Mouse (Mus musculus) retina, postnatal 1 day (tissue): ENCODE data around the gene Sec16b.

Experiments
- DNase-seq: peaks from one replicate; pipeline ENCODE4 v3.0.0-alpha.2; 2012

Gene Sec16b

GRCm38 (mm10) chr1:157506522-157506921 lies at the start of gene Sec16b:
Gene Sec16b (plus strand): TSS chr1:157506728.
- no peak for DNase-seq

DNA sequence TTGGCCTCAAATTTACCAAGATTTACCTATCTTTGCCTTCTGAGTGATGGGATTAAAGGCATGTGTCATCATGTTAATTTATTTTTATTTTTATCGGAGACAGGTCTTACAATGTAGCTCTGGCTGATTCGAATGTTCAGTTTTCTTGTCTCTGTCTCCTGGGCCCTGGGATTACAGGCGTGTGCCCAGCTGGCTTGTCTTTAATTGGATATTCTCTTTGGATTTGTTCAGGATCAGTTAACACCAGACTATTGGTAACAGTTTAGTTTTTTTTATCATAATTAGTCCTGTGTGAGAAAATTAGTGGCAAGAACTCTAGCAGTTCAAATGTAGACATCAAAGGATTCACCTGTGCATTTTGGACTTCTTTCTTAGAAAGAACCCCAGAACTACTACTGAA lies 48.7 kb upstream of the Sec16b start:
- DNase-seq, result peak; percentile 55

- peak; percentile 86 for DNase-seq
Measured at GRCm38 (mm10) chr1:157458421-157459208, 47.9 kb upstream of the Sec16b start, which contains the start of gene Cryzl2. Gene Cryzl2 (plus strand): TSS chr1:157458577.

DNA sequence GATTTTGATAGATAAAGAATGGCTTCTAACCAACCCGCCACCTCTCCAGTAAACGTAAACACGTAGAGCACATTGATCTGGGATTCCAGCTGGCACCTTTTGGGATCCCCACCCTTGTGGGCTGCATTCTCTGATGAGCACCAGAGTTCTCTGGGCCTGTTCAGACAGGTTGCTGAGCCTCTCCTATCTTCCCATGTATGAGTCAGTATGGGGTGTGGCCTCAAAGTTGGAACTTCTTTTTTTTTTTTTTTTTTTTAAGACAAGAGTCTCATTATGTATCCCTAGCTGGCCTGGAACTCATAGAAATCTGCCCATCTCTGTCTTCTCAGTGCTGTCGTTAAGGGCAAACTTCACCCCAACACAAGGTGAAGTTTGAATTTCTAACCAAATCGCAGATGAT lies 46.6 kb upstream of the Sec16b start:
- DNase-seq, result no peak

DNA sequence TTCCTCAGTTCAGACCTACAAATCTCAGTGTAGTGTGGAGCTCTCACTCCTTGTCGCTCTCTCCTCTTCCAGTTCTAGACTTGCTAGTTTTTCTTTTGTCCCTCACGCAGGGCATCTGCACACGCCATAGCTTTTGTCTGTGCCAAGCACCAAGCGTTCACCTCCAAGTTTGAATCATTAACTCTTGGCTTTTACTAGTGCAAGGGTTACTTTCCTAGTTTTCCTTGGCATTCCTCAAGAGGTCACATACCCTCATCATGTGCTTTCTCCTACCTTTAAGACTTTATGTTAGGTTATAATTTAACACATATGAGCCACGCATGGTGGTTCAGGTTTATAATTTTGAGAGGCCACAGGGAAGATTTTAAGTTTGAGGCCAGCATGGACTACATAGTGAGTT lies 45.3 kb upstream of the Sec16b start:
- no peak for DNase-seq

DNA sequence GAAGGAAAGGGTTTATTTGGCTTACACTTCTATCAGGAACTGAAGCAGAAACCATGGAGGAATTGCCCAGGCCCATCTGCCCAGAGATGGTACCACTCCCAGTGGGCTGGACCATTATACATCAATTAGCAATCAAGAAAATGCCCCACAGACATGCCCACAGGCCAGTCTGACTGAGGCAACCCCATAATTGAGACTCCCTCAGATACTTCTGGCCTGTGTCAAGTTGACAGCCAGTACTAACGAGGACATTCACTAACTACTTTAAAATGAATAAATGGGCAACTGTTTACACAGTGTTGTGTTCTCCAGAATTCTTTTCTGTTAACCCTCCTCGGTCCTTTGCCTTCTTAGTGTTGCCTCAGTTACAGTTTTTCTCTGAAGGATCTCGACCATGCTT lies 44.2 kb upstream of the Sec16b start:
- DNase-seq, result no peak

GRCm38 (mm10) chr1:157465194-157465593 lies 41.3 kb upstream of the Sec16b start:
- DNase-seq, result peak; percentile 63

DNA sequence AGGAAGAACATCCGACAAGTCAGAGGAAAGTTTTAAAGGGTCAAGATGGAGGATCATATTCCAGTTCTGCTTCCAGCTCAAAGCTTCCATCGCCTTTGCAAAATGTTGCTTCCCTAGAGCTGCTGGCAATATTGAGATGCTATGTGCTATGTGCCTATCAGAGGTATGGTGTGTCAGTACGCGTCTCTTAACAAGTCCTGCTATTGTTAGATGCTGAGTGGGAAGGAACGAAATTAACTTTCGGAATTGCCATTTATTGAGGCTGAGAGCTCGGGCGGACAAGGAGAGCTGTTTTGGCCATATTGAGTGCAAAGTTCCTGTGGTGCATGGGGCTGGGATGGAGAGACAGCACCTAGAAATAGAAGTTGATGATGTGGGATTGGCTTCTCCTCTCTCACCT lies 38.7 kb upstream of the Sec16b start:
- no peak for DNase-seq

- DNase-seq, result no peak
Measured at GRCm38 (mm10) chr1:157470761-157471386, 35.7 kb upstream of the Sec16b start.

GRCm38 (mm10) chr1:157472716-157473115 lies 33.8 kb upstream of the Sec16b start:
- no peak for DNase-seq

GRCm38 (mm10) chr1:157474865-157475264 lies 31.7 kb upstream of the Sec16b start:
- DNase-seq, result peak; percentile 41

DNA sequence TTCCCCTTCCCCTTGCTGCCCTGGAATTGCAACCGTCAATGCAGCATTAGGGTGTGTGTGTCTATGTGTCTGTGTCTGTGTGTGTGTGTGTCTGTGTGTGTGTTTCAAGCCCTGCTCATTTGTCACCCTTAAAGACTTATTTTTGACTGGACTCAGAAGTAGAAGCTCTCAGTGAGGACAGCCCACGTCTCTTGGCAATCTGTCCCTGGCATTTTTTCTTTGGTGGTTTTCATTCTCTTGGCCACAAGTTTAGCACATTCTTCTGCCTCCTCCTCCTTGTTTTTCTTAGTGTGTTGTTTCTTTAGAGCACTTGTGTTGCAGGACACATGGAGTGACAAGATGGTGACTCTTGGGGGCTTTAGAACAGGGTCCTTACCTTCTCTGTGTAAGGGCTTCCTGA lies 30.3 kb upstream of the Sec16b start:
- no peak for DNase-seq

DNA sequence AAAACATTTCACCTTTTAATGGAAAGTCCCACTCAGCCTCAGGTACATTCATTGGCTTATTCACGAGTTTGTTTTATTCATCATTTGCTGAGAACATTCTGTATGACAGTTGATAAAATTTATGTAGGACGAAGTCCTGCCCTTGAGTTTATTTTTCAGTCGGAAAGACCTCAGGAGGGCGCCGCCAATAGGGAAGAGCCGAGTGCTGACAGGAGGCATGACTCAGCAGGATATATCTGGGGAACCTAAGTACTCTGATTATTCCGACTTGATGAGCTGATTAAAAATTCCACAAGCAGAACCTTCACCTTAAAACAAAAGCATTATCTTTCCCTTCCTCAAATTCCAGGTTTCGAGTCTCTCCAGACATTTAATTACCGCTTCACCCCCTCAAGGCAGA lies 26.4 kb upstream of the Sec16b start:
- no peak for DNase-seq

- no peak for DNase-seq
Measured at GRCm38 (mm10) chr1:157480901-157481300, 25.6 kb upstream of the Sec16b start.

DNA sequence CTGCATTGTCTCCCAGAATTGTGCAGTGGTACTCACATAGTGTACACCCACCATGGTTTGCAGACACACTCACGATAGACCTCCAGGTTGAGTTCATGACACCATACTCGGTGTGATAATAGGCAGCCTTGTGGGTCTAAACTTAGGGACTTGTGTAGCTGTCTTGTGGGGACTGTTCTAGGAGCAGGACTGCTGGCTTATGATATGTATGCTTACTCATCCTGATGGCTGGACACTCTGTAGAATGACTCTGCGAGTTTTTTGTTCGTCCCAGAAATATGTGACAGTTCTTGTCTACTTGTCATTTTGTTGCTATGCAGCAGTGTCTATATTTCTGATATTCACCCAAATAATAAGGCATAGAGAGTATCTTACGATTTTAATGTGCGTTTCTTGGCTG lies 24.9 kb upstream of the Sec16b start:
- DNase-seq, result no peak

DNA sequence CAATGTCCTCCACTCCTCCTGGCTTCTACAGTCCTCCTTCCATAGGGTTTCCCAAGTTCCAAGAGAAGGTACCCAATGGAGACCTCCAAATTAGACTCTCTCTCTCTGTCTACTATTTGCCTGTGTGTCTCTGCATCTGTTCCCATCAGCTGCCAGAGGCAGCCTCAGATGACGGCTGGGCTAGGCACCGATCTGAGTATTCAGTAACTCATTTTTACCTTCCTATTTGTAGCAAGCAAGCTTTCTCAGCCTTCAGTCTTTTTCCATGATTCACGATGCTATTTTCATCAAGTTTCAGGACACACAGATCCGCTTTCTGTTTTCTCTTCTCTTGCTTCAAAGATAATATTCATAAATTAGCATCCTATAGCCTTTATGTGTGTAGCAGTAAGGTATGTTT lies 22.4 kb upstream of the Sec16b start:
- DNase-seq, result no peak

GRCm38 (mm10) chr1:157500657-157501056 lies 5.9 kb upstream of the Sec16b start:
- DNase-seq, result no peak

DNA sequence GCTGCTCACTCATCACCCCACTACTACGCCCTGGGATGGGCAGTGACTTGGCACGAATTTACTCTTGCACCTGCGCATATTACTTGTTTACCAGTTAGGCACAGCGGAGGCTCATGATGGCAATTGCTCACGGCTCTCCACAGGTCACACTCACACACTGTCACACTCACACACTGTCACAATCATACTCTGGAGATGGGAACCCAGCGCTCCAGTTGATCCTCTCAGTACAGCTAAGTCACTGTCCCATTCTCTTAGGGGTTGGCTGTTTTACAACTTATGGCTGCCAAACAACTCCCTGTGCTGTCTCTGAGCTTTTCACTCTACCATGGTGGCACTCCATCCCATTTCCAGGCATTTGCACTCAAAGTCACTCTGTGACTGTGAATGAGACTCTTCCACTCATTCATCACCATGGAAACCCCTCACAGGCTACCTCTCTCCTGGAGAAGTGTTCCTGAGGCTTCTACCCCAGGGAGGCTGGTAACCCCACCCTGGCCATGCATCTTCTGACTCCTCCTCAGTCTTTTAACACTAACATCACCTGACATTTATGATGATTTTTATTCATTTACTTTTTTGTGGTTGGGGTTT lies 5.1 kb upstream of the Sec16b start:
- DNase-seq, result no peak

DNA sequence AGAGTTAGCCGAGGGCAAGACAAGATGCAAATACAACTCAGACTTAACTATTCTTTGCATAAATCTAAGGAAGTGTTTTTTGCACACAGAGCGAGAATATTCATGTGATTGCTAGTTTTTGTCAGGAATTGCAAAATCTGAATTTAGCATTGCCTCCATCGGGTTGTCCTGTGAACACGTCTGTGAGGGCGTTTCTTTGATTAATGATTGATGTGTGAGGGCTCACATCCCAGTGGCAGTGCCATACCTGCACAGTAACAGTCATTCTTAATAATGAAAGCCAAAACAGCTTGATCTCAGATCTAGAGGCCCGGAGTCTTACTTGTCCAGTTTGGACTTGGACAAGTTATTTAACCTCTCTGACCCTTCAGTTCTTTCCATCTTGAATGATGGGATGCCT lies 3.5 kb upstream of the Sec16b start:
- DNase-seq, result no peak

GRCm38 (mm10) chr1:157506995-157507595 lies 567 bp downstream of the Sec16b start:
- no peak for DNase-seq

DNA sequence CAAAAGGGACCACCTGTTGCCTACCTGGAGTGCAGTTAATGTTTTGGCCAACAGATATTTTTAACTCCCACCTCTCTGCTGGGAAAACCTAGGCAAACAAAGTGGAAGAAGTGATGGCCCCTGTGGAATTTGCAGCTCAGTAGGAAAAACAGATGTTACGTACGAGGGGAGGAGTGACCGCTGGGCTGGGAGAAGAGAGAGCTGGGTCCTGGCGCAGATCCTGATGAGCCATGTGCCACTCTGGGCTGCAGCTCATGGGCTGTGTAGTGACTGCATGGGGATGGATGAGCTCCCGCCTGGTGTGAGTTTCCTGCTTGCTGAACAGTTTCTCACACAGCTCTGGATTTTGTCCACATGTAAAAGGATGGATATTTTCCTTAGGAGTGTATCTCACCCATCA lies 1.3 kb downstream of the Sec16b start:
- DNase-seq, result no peak

- no peak for DNase-seq
Measured at GRCm38 (mm10) chr1:157512690-157513448, 6.3 kb downstream of the Sec16b start.

- DNase-seq, result no peak
Measured at GRCm38 (mm10) chr1:157513559-157513958, 7.0 kb downstream of the Sec16b start.
